Mouse (Mus musculus) kidney, adult 2 months (tissue): ENCODE results near the gene Evi5.

Experiments used
- CTCF ChIP-seq: fragments of 200-500 bp; conservative IDR thresholded peaks from 2 replicates; pipeline ENCODE4 v1.5.1; 2011; ENCODE audit warnings: low read depth, mild to moderate bottlenecking, control low read depth, low read length, moderate library complexity, mixed read lengths; ENCODE audit not compliant: insufficient read depth, insufficient read length
- POLR2A ChIP-seq: fragments of 200-500 bp; IDR thresholded peaks from one replicate; pipeline ENCODE4 v1.6.1; 2011; ENCODE audit warnings: low read depth, low read length, control low read depth

- TF ChIP-seq CTCF (no peak), POLR2A (no peak)
Measured at GRCm38 (mm10) chr5:107727007-107727402, 147.9 kb downstream of the Evi5 start.
